Mouse (Mus musculus) heart, embryonic 11.5 days (tissue): ENCODE data around the gene Gm10273. TPM values are rescaled to one million over a fixed set of nuclear protein-coding genes. Genes with fewer than 3 reads are reported as not detected.
A peak's percentile ranks its signal among the peaks of the same experiment; 100 is the strongest.

ENCODE experiments used
- ATAC-seq: fragments of 200-750 bp; cut with Nextera tagmentation; replicated peaks from 2 replicates; pipeline ENCODE4 v1.8.0; 2017; ENCODE audit warnings: moderate library complexity; ENCODE audit not compliant: insufficient number of reproducible peaks, low FRiP score, low TSS enrichment
- H3K27ac ChIP-seq: fragments of 300-500 bp; sonication (generic); 2 replicates; pipeline ENCODE4 v1.5.1; 2014; ENCODE audit warnings: mild to moderate bottlenecking, low read depth, low read length
- H3K27me3 ChIP-seq: fragments of 300-500 bp; sonication (generic); 2 replicates; pipeline ENCODE4 v1.6.1; 2014; ENCODE audit warnings: mild to moderate bottlenecking, low read length, mixed read lengths; ENCODE audit not compliant: control insufficient read depth, insufficient read depth
- H3K36me3 ChIP-seq: fragments of 300-500 bp; sonication (generic); 2 replicates; pipeline ENCODE4 v1.6.1; 2014; ENCODE audit warnings: mild to moderate bottlenecking, low read length, moderate library complexity, mixed read lengths; ENCODE audit not compliant: control insufficient read depth, insufficient read depth
- H3K4me1 ChIP-seq: fragments of 300-500 bp; sonication (generic); 2 replicates; pipeline ENCODE4 v1.6.1; 2014; ENCODE audit warnings: low read length; ENCODE audit not compliant: control insufficient read depth, insufficient read depth
- H3K4me2 ChIP-seq: fragments of 300-500 bp; sonication (generic); 2 replicates; pipeline ENCODE4 v1.6.1; 2014; ENCODE audit warnings: mild to moderate bottlenecking, moderate library complexity
- H3K4me3 ChIP-seq: fragments of 300-500 bp; sonication (generic); 2 replicates; pipeline ENCODE4 v1.5.1; 2014; ENCODE audit warnings: low read depth, low read length
- H3K9ac ChIP-seq: fragments of 300-500 bp; sonication (generic); 2 replicates; pipeline ENCODE4 v1.6.1; 2014; ENCODE audit warnings: mild to moderate bottlenecking, low read depth, low read length, moderate library complexity
- H3K9me3 ChIP-seq: fragments of 300-500 bp; sonication (generic); replicated peaks from 2 replicates; pipeline ENCODE4 v1.6.1; 2016; ENCODE audit warnings: low read length; ENCODE audit not compliant: control insufficient read depth
- WGBS: fragments of 180-500 bp; shearing (Covaris S2); extraction: QIAGEN DNeasy Blood & Tissue Kit; methylation state at CpG from one replicate; pipeline ENCODE4 v1.1.7; 2014; ENCODE audit not compliant: insufficient replicate concordance; 5-methylcytosine and 5-hydroxymethylcytosine counted together
- polyA plus RNA-seq: library from polyadenylated mRNA; unstranded; fragments of >200 nt; fragmentation: Nextera tagmentation; extraction: Ambion mirVana; gene quantifications from 2 replicates; pipeline ENCODE4 v1.2.1, GENCODE M21; 2014

The Gm10273 gene
- polyA plus RNA-seq, 1 experiment from 2014 or later: 12.2 TPM

DNA sequence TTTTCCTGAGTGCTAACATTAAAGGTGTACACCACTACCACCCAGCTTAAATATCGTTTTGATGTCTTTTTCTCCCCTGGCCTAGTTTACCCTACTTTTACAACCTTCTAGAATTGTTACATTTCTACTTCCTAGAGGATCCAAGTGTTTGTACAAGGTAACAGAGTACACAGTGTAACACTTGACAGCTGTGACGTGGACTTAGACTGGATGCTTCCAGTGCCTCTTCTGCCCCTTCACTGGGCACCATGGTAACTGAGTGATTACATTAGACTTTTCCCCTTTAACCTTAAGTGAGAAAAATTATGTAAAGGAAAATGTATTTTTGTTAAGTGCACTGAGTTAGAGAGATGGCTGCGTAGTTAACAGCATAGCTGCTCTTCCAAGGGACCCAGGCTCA is 30.9 kb upstream of the Gm10273 start:
- no peak overlapping the region for H3K27ac ChIP-seq
- peaks cover 29% of the 10 kb centered on the region for H3K36me3 ChIP-seq
- no peak for ATAC-seq
- H3K27me3 ChIP-seq: no peaks in the 10 kb centered on the region
- no peaks in the 10 kb centered on the region for H3K4me1 ChIP-seq
- 84% methylated on average over 3 of the region's 3 CpGs for WGBS
- H3K4me3 ChIP-seq: no peak overlapping the region
- no peaks in the 10 kb centered on the region for H3K9me3 ChIP-seq
- no peak overlapping the region for H3K4me2 ChIP-seq
- H3K9ac ChIP-seq: no peak overlapping the region

GRCm38 (mm10) chr10:59365804-59366589 is 29.4 kb upstream of the Gm10273 start:
- Histone ChIP-seq H3K9me3 (no peaks in the 10 kb centered on the region), H3K27me3 (no peaks in the 10 kb centered on the region), H3K4me1 (no peaks in the 10 kb centered on the region), H3K4me3 (no peak overlapping the region), H3K4me2 (no peak overlapping the region), H3K9ac (no peak overlapping the region), H3K36me3 (peaks cover 30% of the 10 kb centered on the region), H3K27ac (no peak overlapping the region)
- WGBS: 90% methylated on average over 5 of the region's 5 CpGs
- ATAC-seq: no peak

DNA sequence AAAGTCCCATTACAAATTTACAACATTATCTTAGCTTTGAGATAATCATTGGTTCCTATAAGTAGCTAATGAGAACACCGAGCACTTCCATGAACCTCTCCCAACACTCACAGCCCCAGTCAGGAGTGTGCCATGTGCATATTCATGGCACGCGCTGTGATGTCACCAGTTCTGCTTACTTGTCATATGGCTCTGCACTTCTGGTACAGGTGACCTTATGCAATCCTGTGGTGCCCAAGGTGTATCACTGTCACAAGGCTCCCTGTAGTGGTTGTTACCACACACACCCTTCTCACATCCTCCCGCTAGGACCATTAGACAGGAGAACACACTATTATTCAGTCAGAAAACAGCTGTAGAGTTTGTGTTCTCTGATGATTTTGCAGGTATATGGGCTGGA is 28.7 kb upstream of the Gm10273 start:
- H3K9ac ChIP-seq: no peak overlapping the region
- H3K4me1 ChIP-seq: no peaks in the 10 kb centered on the region
- no peaks in the 10 kb centered on the region for H3K27me3 ChIP-seq
- WGBS: 96% methylated on average over 4 of the region's 4 CpGs
- peaks cover 30% of the 10 kb centered on the region for H3K36me3 ChIP-seq
- H3K4me2 ChIP-seq: no peak overlapping the region
- no peak for ATAC-seq
- no peak overlapping the region for H3K27ac ChIP-seq
- H3K4me3 ChIP-seq: no peak overlapping the region
- no peaks in the 10 kb centered on the region for H3K9me3 ChIP-seq

DNA sequence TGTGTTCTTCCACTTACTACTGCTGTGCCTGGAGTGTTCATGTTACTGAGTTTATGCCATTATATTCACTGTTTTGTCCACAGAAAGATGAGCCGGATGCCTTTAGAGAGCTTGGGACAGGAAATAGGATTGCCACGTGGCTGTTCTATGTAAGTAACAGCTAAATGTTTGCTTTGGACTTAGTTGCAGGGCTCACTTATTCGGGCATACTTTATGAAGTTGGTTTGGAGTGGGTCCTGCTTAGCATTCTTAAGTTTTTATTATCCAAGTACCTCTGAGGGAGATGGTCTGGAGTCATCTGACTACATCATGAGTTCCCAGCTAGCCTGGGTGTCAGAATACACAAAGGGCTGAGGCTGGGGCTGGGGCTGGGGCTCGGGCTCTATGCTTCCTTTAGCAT is 28.2 kb upstream of the Gm10273 start:
- H3K27me3 ChIP-seq: no peaks in the 10 kb centered on the region
- whole genome bisulfite sequencing: 73% methylated on average over 4 of the region's 4 CpGs

GRCm38 (mm10) chr10:59368729-59369128 is 26.7 kb upstream of the Gm10273 start:
- H3K4me3 ChIP-seq: no peak overlapping the region
- 87% methylated on average over 8 of the region's 8 CpGs for WGBS
- no peak overlapping the region for H3K9ac ChIP-seq
- peaks cover 29% of the 10 kb centered on the region; the same call in 1 of the 2 replicates for H3K36me3 ChIP-seq
- no peak for ATAC-seq
- H3K27me3 ChIP-seq: no peaks in the 10 kb centered on the region
- H3K4me1 ChIP-seq: no peaks in the 10 kb centered on the region
- no peak overlapping the region for H3K27ac ChIP-seq
- no peak overlapping the region for H3K4me2 ChIP-seq
- no peaks in the 10 kb centered on the region for H3K9me3 ChIP-seq

More for the DNA sequence above, 28.2 kb upstream of the Gm10273 start:
- Histone ChIP-seq H3K4me2 (no peak overlapping the region), H3K9ac (no peak overlapping the region), H3K27ac (no peak overlapping the region), H3K4me3 (no peak overlapping the region), H3K36me3 (peaks cover 30% of the 10 kb centered on the region), H3K4me1 (no peaks in the 10 kb centered on the region), H3K9me3 (no peaks in the 10 kb centered on the region)
- no peak for ATAC-seq

- WGBS: 87% methylated on average over 9 of the region's 9 CpGs
- Histone ChIP-seq H3K4me3 (no peak overlapping the region), H3K4me2 (no peak overlapping the region), H3K36me3 (peaks cover 29% of the 10 kb centered on the region; the same call in 1 of the 2 replicates), H3K4me1 (no peaks in the 10 kb centered on the region), H3K27ac (no peak overlapping the region), H3K9ac (no peak overlapping the region), H3K27me3 (no peaks in the 10 kb centered on the region), H3K9me3 (no peaks in the 10 kb centered on the region)
- no peak for ATAC-seq
These were observed 26.0 kb upstream of the Gm10273 start for GRCm38 (mm10) chr10:59369426-59369825.

GRCm38 (mm10) chr10:59377906-59378305 is 17.5 kb upstream of the Gm10273 start:
- no peaks in the 10 kb centered on the region for H3K9me3 ChIP-seq
- H3K4me3 ChIP-seq: no peak overlapping the region
- no peak overlapping the region for H3K9ac ChIP-seq
- H3K36me3 ChIP-seq: peaks cover 4% of the 10 kb centered on the region; the same call in 1 of the 2 replicates
- no peak overlapping the region for H3K4me2 ChIP-seq
- no peak overlapping the region for H3K27ac ChIP-seq
- H3K27me3 ChIP-seq: no peaks in the 10 kb centered on the region
- WGBS: 87% methylated on average over 10 of the region's 10 CpGs
- H3K4me1 ChIP-seq: 0 out of 2 replicates have a peak, but pooled peaks cover 5% of the 10 kb centered on the region
- ATAC-seq: no peak

GRCm38 (mm10) chr10:59378728-59379127 is 16.7 kb upstream of the Gm10273 start:
- no peak for ATAC-seq
- Histone ChIP-seq H3K4me1 (0 out of 2 replicates have a peak, but pooled peaks cover 5% of the 10 kb centered on the region), H3K36me3 (no peaks in the 10 kb centered on the region), H3K9me3 (no peaks in the 10 kb centered on the region), H3K4me3 (no peak overlapping the region), H3K27ac (no peak overlapping the region), H3K9ac (no peak overlapping the region), H3K27me3 (no peaks in the 10 kb centered on the region), H3K4me2 (no peak overlapping the region)
- WGBS: 90% methylated on average over 4 of the region's 4 CpGs

- Histone ChIP-seq H3K4me1 (0 out of 2 replicates have a peak, but pooled peaks cover 5% of the 10 kb centered on the region), H3K27ac (peak overlapping the region; percentile 51; the same call in 1 of the 2 replicates), H3K27me3 (no peaks in the 10 kb centered on the region), H3K4me2 (no peak overlapping the region), H3K9ac (no peak overlapping the region; the same call in 1 of the 2 replicates), H3K9me3 (no peaks in the 10 kb centered on the region), H3K36me3 (no peaks in the 10 kb centered on the region), H3K4me3 (no peak overlapping the region)
- no peak for ATAC-seq
- 13% methylated on average over 3 of the region's 3 CpGs for WGBS
These were observed 15.5 kb upstream of the Gm10273 start for GRCm38 (mm10) chr10:59379927-59380326.
